Mouse (Mus musculus) spleen, postnatal 4 days (tissue): Measurements from ENCODE around the gene Resf1.
"Not testable (repeated sequence)": the region's sequence is repeated elsewhere in the genome, so short reads cannot be mapped to it uniquely, and the experiment has no call there.

Experiments used
- DNase-seq, 2 experiments: peaks; one replicate each; pipeline ENCODE4 v3.0.0; 2022; ENCODE audit warnings: low spot score in 2 of 2

Resf1 gene

DNA sequence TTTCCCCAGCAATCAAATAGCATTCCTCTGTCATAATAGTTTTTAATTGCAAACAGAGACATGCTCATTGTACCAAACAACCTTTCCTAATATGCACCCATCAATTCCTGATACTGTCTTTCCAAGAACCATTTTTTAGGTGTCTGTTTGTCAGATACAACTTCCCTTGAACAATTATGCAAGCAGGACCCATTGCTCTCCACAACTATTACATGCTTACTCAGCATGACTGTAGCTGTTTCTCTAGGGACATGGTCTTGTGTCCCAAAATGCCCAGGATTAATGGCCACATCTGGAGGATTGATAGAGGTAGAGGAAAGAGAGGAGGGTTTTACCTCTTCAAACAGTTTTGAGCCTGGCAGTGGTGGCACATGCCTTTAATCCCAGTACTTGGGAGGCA, 35.2 kb downstream of the Resf1 start:
- no peak for DNase-seq

DNA sequence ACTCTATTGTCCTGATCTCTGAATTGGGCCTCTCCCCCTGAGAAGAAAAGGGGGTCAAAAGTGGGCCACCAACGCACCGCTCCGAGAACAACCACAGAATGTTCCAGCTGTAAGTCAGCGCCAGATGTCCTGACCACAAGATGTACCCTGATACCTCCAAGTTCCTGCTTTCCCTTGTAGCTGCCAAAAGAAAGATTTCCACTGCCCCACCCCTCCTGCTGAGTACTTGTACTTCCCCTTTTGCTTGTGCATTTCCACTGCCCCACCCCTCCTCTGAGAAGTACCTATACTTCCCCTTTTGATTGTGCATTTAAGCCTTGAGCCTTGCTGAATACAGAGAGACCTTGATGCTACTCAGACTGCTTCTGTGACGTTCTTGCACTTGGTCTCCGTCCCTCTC, 39.0 kb downstream of the Resf1 start:
- DNase-seq = not testable (repeated sequence)

DNA sequence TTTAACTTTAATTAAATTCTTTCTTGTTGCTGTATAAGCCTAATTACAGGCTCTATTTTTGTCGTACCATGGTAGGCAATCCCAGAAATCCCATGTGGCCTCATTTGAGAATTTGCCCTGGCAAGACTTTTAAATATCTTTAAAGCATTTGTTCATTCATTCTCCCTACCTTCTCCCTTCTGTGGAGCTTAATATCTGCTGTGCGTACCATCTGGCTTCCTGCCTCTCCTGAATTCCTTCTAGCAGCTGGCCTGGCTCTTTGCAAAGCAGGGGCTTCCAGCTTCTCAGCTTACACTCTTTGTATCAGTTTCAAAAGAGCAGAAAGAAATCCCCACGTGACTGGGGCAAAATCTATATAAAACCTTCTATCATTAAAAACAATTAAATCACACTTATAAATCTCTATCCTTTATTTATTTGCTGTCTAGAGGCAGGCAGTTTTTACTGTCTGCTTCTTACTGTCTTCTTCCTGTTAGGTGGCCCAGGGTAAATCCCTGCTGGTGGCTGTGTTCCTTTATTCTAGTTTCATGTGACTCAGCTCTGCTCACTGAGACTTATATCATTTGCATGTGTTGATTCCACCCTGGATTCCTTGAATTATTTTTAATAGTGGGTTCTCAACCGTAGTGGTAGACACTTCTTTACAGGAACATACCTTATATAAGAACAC, 45.7 kb downstream of the Resf1 start:
- DNase-seq = no peak

- not testable (repeated sequence) for DNase-seq
Observed at GRCm38 (mm10) chr6:149355799-149356198, 46.6 kb downstream of the Resf1 start.

GRCm38 (mm10) chr6:149357155-149357554, 47.9 kb downstream of the Resf1 start:
- no peak for DNase-seq

GRCm38 (mm10) chr6:149362533-149362932, 53.3 kb downstream of the Resf1 start:
- not testable (repeated sequence) for DNase-seq

DNA sequence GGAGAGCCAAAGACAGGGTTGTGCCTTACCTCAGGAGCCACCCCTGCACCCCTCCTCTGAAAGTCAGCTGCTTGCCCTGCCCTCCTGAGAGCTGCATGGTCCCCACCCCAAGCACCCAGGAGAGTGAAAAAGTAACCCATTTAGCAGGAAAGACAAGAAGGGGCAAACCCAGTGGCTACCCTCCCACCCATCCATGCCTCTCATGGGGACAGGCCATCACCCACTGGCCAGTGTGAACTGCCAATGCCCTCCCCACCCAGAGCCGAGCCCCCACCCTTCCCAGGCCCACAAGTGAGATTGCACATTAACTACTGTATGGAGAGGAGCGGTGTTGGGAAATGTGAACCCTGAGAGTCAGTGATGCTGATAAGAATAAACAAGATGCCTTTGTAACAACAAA, 56.8 kb downstream of the Resf1 start:
- not testable (repeated sequence) for DNase-seq

GRCm38 (mm10) chr6:149366403-149366802, 57.2 kb downstream of the Resf1 start:
- DNase-seq = no peak

GRCm38 (mm10) chr6:149374986-149375457, 65.8 kb downstream of the Resf1 start:
- DNase-seq = peak; percentile 63 to 74

DNA sequence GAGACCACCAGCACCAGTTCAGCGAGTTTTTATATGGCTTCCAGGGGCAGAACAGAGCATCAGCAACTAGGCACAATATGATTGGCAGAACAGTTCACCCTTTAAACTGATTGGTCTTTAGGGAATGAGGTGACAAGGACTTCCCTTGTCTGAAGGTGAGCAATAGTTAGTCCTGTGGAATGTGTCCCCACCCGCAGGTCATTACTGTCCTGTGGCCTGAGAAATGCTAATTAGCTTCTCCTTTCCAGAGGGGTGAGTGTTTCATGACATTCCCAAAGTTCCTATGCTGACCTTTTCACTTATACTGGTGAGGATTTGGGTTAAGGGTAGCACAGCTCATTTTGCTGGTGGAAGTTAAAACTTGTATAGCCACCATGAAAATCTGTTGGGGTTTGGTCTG, 74.3 kb downstream of the Resf1 start:
- no peak for DNase-seq
